Mouse (Mus musculus): ENCODE data around the gene Foxf1. TPM values are rescaled to one million over a fixed set of nuclear protein-coding genes. Genes with fewer than 3 reads are reported as not detected.

Foxf1 gene
- polyA plus RNA-seq, 1 experiment from 2014 or later: 0.80 TPM

DNA sequence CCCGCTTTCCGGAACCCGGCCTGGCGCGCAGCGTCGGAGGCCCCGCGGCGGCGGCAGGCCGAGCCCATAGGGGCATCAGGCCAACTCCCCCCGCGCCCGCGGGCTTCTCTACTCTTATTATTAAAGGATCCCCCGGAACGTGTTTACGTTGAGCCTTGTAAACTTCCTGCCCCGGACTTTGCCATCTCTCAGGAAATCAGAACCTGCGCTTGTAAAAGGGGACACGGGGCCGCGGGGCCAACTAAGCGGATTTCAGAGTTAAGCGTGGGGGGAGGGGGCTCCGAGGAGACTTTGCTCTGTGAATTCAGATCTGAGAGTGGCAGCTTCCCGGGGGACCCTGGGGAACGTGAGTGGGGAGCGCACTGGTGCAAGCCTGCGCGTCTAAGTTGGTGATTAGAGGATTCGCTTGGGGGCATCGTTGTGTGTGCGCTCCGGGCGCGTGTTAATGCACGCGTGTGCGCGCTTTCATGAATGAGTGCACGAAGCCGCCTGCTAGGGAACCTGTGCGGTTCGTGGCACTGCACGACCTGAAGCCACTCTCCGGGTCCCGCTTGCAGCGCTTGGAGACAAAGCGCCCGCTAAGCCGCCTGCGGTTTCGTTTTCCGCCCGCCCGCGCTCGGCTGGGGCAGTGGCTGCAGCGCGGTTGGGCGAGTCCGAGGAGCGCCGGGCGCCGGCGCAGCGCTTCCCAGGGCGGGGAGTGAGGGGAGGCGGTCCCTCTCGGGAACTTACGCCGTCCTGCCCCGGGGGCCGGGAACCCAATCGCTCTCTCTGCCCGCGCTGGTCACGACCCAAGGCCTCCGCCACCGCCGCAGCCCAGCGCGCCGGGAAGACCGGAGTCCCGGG is 872 bp upstream of the Foxf1 start:
- H3K9me3 ChIP-seq (ENCODE audit: control insufficient read depth, low read length): no peaks in the 10 kb centered on the region
- H3K27ac ChIP-seq (replicated peaks in 1 of 2; ENCODE audit: control insufficient read depth in 1 of 2, insufficient read depth in 1 of 2, low read depth in 2 of 2, low read length in 2 of 2): no peak overlapping the region
- H3K9ac ChIP-seq (ENCODE audit: low read length): peak overlapping the region; percentile 62
- peak overlapping the region; percentile 56 to 63 for H3K4me3 ChIP-seq (ENCODE audit: control insufficient read depth in 1 of 2, insufficient read depth in 1 of 2, low read depth in 1 of 2, low read length in 2 of 2)
- peak; percentile 65 for ATAC-seq (ENCODE audit: insufficient number of reproducible peaks, insufficient read depth, low FRiP score, low read depth)
- H3K4me2 ChIP-seq (ENCODE audit: low read length): peak overlapping the region; percentile 98
- H3K4me1 ChIP-seq (ENCODE audit: control insufficient read depth in 2 of 2, insufficient read depth in 2 of 2, low read length in 2 of 2): peaks cover 0 to 13% of the 10 kb centered on the region in 2 experiments; a peak in 3 of 4 replicates
- H3K27me3 ChIP-seq (ENCODE audit: control insufficient read depth, insufficient read depth, low read length): peaks cover 100% of the 10 kb centered on the region
- under 1% methylated on average over 85 of the region's 89 CpGs for WGBS
- no peaks in the 10 kb centered on the region for H3K36me3 ChIP-seq (ENCODE audit: control insufficient read depth, insufficient read depth, low read length)

DNA sequence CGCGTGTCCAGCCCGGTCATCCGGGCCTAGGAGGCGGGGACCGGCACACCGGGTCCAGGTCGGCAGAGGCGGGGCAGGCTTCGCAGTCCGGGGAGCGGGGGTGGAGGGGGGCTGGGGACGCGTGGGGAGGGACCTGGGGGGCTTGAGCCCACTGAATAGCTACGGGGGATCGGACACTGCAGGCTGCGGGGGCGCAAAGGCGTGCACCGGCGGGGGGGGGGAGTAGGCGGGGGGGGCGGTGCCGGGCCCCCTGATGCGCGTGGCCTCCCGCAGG is 313 bp upstream of the Foxf1 start:
- H3K9me3 ChIP-seq (ENCODE audit: control insufficient read depth, low read length): no peaks in the 10 kb centered on the region
- no peak overlapping the region for H3K27ac ChIP-seq (replicated peaks in 1 of 2; ENCODE audit: control insufficient read depth in 1 of 2, insufficient read depth in 1 of 2, low read depth in 2 of 2, low read length in 2 of 2)
- peak overlapping the region; percentile 56 to 63 for H3K4me3 ChIP-seq (ENCODE audit: control insufficient read depth in 1 of 2, insufficient read depth in 1 of 2, low read depth in 1 of 2, low read length in 2 of 2)
- no peak for ATAC-seq (ENCODE audit: insufficient number of reproducible peaks, insufficient read depth, low FRiP score, low read depth)
- H3K36me3 ChIP-seq (ENCODE audit: control insufficient read depth, insufficient read depth, low read length): no peaks in the 10 kb centered on the region
- 0% methylated on average over 16 of the region's 27 CpGs for WGBS
- peaks cover 0 to 13% of the 10 kb centered on the region in 2 experiments; a peak in 3 of 4 replicates for H3K4me1 ChIP-seq (ENCODE audit: control insufficient read depth in 2 of 2, insufficient read depth in 2 of 2, low read length in 2 of 2)
- peak overlapping the region; percentile 62 for H3K9ac ChIP-seq (ENCODE audit: low read length)
- peaks cover 100% of the 10 kb centered on the region for H3K27me3 ChIP-seq (ENCODE audit: control insufficient read depth, insufficient read depth, low read length)
- H3K4me2 ChIP-seq (ENCODE audit: low read length): peak overlapping the region; percentile 98

DNA sequence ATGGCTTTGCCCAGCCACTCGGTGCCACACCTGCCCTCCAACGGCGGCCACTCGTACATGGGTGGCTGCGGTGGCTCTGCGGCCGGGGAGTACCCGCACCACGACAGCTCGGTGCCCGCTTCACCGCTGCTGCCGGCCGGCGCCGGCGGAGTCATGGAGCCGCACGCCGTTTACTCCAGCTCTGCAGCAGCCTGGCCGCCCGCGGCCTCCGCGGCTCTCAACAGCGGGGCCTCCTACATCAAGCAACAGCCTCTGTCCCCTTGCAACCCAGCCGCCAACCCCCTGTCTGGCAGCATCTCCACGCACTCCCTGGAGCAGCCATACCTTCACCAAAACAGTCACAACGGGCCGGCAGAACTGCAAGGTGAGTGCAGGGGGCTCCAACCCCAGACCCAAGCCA is 825 bp downstream of the Foxf1 start:
- Histone ChIP-seq H3K4me1 (ENCODE audit: control insufficient read depth in 2 of 2, insufficient read depth in 2 of 2, low read length in 2 of 2) (peaks cover 0 to 13% of the 10 kb centered on the region in 2 experiments; a peak in 3 of 4 replicates), H3K36me3 (ENCODE audit: control insufficient read depth, insufficient read depth, low read length) (no peaks in the 10 kb centered on the region), H3K9ac (ENCODE audit: low read length) (0 out of 2 replicates have a peak overlapping the region, but pooled peaks have one; percentile 62), H3K27me3 (ENCODE audit: control insufficient read depth, insufficient read depth, low read length) (peaks cover 100% of the 10 kb centered on the region), H3K9me3 (ENCODE audit: control insufficient read depth, low read length) (no peaks in the 10 kb centered on the region), H3K4me3 (ENCODE audit: control insufficient read depth in 1 of 2, insufficient read depth in 1 of 2, low read depth in 1 of 2, low read length in 2 of 2) (peak overlapping the region; percentile 40 to 63; a peak in 3 of 4 replicates), H3K27ac (replicated peaks in 1 of 2; ENCODE audit: control insufficient read depth in 1 of 2, insufficient read depth in 1 of 2, low read depth in 2 of 2, low read length in 2 of 2) (no peak overlapping the region), H3K4me2 (ENCODE audit: low read length) (peak overlapping the region; percentile 98)
- ATAC-seq (ENCODE audit: insufficient number of reproducible peaks, insufficient read depth, low FRiP score, low read depth): no peak
- WGBS: 7% methylated on average over 30 of the region's 30 CpGs

DNA sequence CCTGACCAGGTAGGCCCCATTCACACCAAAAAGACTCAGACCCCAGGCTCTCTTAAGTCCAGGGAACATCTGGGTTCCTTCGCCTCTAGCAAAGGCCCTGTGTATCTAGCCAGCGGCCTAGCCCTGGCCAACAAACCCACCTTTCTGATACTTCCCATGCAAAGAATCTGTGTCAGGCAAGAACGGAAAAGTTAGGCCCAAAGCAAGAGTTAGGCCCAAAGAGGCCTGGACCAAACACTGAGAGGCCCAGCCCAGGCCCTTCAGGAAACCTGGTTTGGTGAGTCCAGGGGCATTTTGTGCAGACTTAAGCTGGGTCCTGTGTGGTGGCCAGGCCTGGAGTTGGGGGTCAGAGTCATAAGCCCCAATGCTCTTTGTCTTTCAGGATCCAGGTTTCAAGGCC is 1.4 kb downstream of the Foxf1 start:
- ATAC-seq (ENCODE audit: insufficient number of reproducible peaks, insufficient read depth, low FRiP score, low read depth): no peak
- peaks cover 0 to 13% of the 10 kb centered on the region in 2 experiments; a peak in 3 of 4 replicates for H3K4me1 ChIP-seq (ENCODE audit: control insufficient read depth in 2 of 2, insufficient read depth in 2 of 2, low read length in 2 of 2)
- no peaks in the 10 kb centered on the region for H3K9me3 ChIP-seq (ENCODE audit: control insufficient read depth, low read length)
- H3K4me3 ChIP-seq (ENCODE audit: control insufficient read depth in 1 of 2, insufficient read depth in 1 of 2, low read depth in 1 of 2, low read length in 2 of 2): no peak overlapping the region
- H3K27ac ChIP-seq (replicated peaks in 1 of 2; ENCODE audit: control insufficient read depth in 1 of 2, insufficient read depth in 1 of 2, low read depth in 2 of 2, low read length in 2 of 2): no peak overlapping the region
- WGBS: 92% methylated on average over 3 of the region's 3 CpGs
- H3K27me3 ChIP-seq (ENCODE audit: control insufficient read depth, insufficient read depth, low read length): peaks cover 100% of the 10 kb centered on the region
- no peak overlapping the region for H3K4me2 ChIP-seq (ENCODE audit: low read length)
- H3K36me3 ChIP-seq (ENCODE audit: control insufficient read depth, insufficient read depth, low read length): no peaks in the 10 kb centered on the region
- no peak overlapping the region for H3K9ac ChIP-seq (ENCODE audit: low read length)

DNA sequence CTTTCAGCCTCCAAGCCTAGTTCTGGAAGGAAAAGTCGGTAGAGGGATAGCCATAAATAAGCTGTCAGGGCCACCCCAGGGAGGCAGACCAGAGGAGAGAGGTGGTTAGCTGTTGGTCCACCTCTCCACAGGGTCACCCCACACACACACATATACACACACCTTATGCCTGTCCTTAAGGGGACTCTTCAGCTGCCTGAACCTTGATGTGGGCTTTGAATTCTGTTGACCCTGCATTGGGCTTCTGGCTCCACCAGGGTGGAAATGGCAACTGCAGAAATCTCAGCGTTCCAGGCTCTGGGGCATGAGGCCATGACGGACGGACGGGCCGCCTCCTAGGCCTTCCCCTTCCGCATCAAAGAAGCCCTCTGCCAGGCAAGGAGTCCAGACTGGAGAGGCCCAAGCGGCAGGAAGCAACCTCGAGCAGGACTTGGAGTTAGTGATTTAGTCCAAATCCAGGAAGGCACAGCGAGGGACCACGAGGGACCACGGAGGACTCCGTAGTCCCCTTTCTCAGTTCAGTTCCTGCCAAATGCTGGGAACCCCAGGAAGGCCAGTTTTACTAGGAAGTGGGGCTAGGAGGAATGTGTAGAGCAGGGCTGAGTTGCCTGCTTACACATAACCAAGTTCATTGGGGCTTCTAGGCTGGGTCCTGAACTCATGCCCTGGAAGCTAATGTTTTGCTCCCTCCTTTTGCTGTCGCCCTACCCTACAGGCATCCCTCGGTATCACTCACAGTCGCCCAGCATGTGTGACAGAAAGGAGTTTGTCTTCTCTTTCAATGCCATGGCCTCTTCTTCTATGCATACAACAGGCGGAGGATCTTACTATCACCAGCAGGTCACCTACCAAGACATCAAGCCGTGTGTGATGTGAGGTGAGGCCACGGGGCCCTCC is 2.1 kb downstream of the Foxf1 start:
- no peaks in the 10 kb centered on the region for H3K9me3 ChIP-seq (ENCODE audit: control insufficient read depth, low read length)
- 35% methylated on average over 19 of the region's 19 CpGs for WGBS
- H3K27ac ChIP-seq (replicated peaks in 1 of 2; ENCODE audit: control insufficient read depth in 1 of 2, insufficient read depth in 1 of 2, low read depth in 2 of 2, low read length in 2 of 2): no peak overlapping the region
- no peak overlapping the region for H3K9ac ChIP-seq (ENCODE audit: low read length)
- no peaks in the 10 kb centered on the region for H3K36me3 ChIP-seq (ENCODE audit: control insufficient read depth, insufficient read depth, low read length)
- ATAC-seq (ENCODE audit: insufficient number of reproducible peaks, insufficient read depth, low FRiP score, low read depth): no peak
- no peak overlapping the region for H3K4me3 ChIP-seq (ENCODE audit: control insufficient read depth in 1 of 2, insufficient read depth in 1 of 2, low read depth in 1 of 2, low read length in 2 of 2)
- H3K27me3 ChIP-seq (ENCODE audit: control insufficient read depth, insufficient read depth, low read length): peaks cover 100% of the 10 kb centered on the region
- peaks cover 0 to 13% of the 10 kb centered on the region in 2 experiments; a peak in 3 of 4 replicates for H3K4me1 ChIP-seq (ENCODE audit: control insufficient read depth in 2 of 2, insufficient read depth in 2 of 2, low read length in 2 of 2)
- H3K4me2 ChIP-seq (ENCODE audit: low read length): no peak overlapping the region

DNA sequence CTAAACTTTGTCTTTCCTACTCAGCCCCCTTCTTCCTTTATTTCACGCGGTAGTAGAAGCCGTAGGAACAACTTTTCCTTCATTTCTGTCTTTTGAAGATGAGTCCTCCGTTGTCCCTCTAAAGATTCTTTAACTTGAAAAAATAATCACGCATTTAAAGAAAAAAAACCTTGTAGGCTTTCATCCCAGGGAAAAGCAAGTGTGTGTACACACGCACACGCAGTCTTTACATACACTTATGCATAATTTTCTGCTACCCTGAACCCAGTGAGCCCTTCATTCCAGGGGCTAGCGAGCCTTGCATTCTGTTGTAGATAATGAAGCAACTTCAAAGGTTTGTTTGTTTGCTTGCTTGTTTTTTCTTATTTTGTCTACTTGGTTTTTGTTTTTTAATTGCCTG is 4.1 kb downstream of the Foxf1 start:
- H3K4me2 ChIP-seq (ENCODE audit: low read length): no peak overlapping the region
- ATAC-seq (ENCODE audit: insufficient number of reproducible peaks, insufficient read depth, low FRiP score, low read depth): no peak
- H3K36me3 ChIP-seq (ENCODE audit: control insufficient read depth, insufficient read depth, low read length): no peaks in the 10 kb centered on the region
- H3K27me3 ChIP-seq (ENCODE audit: control insufficient read depth, insufficient read depth, low read length): peaks cover 97% of the 10 kb centered on the region
- peaks cover 0 to 11% of the 10 kb centered on the region in 2 experiments; a peak in 3 of 4 replicates for H3K4me1 ChIP-seq (ENCODE audit: control insufficient read depth in 2 of 2, insufficient read depth in 2 of 2, low read length in 2 of 2)
- no peaks in the 10 kb centered on the region for H3K9me3 ChIP-seq (ENCODE audit: control insufficient read depth, low read length)
- H3K27ac ChIP-seq (replicated peaks in 1 of 2; ENCODE audit: control insufficient read depth in 1 of 2, insufficient read depth in 1 of 2, low read depth in 2 of 2, low read length in 2 of 2): no peak overlapping the region
- no peak overlapping the region for H3K9ac ChIP-seq (ENCODE audit: low read length)
- no peak overlapping the region for H3K4me3 ChIP-seq (ENCODE audit: control insufficient read depth in 1 of 2, insufficient read depth in 1 of 2, low read depth in 1 of 2, low read length in 2 of 2)
- 10% methylated on average over 8 of the region's 8 CpGs for WGBS

DNA sequence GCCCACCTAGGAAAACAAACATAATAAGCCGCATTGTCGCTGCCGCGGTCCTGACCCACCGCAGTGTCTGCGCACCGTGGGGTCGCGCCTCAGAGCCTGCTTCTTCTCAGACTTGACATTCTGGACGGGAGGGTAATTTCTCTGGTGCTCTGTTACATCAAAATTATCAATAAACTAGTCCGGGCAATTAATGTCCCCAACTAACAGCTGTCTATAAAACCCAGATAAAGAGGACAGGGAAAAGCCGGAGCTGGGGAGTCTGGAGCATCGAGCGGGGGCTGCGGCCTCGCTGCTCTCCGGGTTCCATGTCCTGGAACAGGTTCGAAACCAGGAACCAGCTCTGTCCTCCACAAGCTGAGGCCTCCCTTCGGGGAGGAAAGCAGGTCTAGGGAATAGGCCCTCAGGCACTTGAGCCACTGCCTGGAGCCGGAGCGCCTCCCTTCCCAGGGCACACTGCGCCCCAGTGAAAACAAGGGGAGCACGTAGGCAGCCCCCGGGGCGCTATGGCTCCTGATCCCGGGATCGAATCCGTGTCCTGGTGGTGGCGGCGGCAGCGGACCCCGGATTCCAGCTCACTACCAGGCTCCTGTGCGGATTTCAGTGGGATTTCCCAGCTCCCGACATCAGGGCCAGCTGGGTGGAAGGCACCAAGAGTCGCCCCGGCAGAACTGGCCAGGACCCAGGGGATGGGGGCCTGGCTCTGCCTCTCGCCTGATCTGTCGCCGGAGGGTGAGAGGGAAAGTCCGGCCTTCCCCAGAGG is 4.9 kb downstream of the Foxf1 start:
- 2% methylated on average over 37 of the region's 40 CpGs for WGBS
- Histone ChIP-seq H3K9me3 (ENCODE audit: control insufficient read depth, low read length) (no peaks in the 10 kb centered on the region), H3K27ac (replicated peaks in 1 of 2; ENCODE audit: control insufficient read depth in 1 of 2, insufficient read depth in 1 of 2, low read depth in 2 of 2, low read length in 2 of 2) (no peak overlapping the region), H3K27me3 (ENCODE audit: control insufficient read depth, insufficient read depth, low read length) (peaks cover 97% of the 10 kb centered on the region), H3K4me2 (ENCODE audit: low read length) (no peak overlapping the region), H3K36me3 (ENCODE audit: control insufficient read depth, insufficient read depth, low read length) (no peaks in the 10 kb centered on the region), H3K4me3 (ENCODE audit: control insufficient read depth in 1 of 2, insufficient read depth in 1 of 2, low read depth in 1 of 2, low read length in 2 of 2) (peak overlapping the region in 1 of 2 experiments; percentile 21; a peak in 2 of 4 replicates), H3K9ac (ENCODE audit: low read length) (no peak overlapping the region; the same call in 1 of the 2 replicates), H3K4me1 (ENCODE audit: control insufficient read depth in 2 of 2, insufficient read depth in 2 of 2, low read length in 2 of 2) (peaks cover 0 to 11% of the 10 kb centered on the region in 2 experiments; a peak in 3 of 4 replicates)
- no peak for ATAC-seq (ENCODE audit: insufficient number of reproducible peaks, insufficient read depth, low FRiP score, low read depth)

Data from heart, embryonic 14.5 days (tissue).